Mouse (Mus musculus): ENCODE results near the gene Psmb8.
"Not testable (repeated sequence)": the region's sequence is repeated elsewhere in the genome, so short reads cannot be mapped to it uniquely, and the experiment has no call there.

Gene Psmb8

DNA sequence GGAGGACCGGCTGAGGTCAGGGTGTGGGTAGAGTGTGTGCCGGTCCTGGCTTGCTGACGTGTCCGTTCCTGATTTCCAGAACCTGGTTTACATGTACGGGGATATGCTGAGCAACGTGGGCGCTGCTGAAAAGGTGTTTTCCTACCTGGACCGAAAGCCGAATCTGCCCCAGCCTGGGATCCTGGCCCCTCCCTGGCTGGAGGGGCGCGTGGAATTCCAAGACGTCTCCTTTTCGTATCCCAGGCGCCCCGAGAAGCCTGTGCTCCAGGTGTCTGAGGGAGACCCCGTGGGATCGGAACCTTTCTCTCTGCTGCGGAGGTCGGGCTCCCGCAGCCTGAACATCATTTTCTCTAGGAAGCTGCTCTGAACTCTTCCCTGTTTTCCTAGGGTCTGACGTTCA lies 16.4 kb downstream of the Psmb8 start:
- DNase-seq, result peak in 1 of 2 experiments; percentile 33

DNA sequence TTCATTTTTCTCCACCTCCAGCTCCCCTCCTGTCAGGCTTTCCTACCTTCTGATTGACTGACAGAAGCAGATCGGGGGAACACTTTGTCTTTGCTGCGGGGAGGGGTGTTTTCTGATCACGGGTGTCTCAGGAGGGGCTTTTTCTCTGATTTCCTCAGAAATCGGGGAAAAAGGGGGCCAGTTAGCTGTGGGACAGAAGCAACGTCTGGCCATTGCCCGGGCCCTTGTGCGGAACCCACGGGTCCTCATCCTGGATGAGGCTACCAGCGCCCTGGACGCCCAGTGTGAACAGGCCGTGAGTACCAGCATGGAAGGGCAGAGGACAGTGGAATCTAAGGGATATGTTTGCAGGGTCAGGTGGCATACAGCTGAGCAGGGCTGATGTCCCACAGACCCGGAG lies 17.7 kb downstream of the Psmb8 start:
- peak in 1 of 2 experiments; percentile 30 for DNase-seq

DNA sequence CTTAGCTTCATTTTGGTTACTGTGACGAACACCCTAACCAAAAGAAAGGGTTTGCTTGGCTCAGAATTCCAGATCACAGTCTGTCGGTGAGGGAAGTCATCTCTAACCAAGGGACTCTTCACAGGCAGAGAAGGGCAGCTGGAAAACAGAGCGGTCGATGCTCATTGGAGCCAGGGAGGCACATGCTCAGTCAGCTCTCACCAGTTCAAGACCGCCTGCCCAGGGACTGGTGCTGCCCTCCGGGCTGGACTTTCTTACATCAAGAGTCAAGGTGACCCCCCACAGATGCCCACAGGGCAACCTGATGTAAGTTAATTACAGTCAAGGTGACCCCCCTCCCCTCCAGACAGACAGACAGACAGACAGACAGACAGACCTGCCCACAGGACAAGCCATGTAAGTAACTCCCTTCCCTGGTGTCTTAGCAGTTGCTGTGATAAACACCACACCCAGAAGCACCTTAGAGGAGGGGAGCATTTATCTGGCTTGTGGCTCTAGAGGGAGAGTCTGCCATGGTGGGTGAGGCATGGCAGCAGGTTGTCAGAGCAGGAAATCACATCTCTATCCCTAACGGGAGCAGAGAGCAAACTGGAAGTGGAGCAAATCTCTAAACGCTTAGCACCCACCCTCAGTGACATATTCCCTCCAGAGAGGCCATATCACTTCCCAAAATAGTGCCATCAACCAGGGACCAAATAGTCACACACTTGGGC lies 19.9 kb downstream of the Psmb8 start:
- DNase-seq, result peak in 1 of 2 experiments; percentile 24

DNA sequence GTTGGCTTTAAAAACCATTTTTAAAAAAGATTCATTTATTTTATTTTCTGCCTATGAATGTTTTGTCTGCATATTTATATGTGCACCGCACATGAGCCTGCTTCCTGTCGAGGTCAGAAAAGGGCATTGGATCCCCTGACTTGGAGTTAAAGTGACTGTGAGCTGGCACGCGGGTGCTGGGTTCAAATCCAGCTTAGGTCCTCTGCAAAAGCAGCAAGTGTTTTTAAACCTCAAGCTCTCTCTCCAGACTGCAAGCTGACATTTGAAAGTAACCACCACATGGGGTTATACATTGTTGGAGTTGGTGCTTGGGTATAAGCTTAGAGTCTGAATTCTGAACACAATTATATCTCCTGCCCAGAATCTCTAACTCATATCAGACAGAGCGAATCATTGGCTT lies 20.5 kb downstream of the Psmb8 start:
- peak in 1 of 2 experiments; percentile 13 for DNase-seq

DNA sequence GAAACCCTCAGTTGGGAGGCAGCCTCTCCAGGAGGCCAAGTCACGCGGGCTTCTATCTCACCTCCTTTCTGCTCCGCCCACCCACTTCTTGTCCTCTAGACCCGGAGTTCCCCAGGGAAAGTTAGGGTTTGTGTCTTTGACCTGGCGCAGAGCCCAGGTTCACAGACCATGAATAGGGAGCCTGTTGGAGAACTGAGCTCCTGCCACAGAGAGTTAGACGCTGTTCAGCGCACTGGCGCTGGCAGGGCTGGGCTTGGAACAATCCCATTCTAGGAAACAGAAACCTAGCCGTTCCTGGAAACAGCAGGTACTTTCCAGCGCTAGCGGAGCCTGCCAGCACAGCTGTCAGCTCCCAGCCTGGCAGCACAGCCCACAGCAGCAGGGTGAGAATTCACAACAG lies 21.2 kb downstream of the Psmb8 start:
- peak; percentile 87 to 93 for DNase-seq

DNA sequence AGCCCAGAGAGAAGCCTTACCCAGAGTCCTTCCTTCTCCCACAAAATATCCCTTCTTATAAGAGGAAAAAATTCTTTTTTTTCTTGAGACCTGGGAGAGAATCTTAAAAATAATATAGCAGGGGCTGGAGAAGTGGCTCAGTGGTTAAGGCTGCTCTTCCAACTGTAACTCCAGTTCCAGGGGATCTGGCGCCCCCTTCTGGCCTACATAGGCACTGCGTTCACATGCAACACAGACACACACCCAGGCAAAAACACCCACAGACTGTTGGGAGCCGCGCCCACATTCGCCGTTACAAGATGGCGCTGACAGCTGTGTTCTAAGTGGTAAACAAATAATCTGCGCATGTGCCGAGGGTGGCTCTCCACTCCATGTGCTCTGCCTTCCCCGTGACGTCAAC lies 21.6 kb downstream of the Psmb8 start:
- peak; percentile 70 to 80 for DNase-seq

DNA sequence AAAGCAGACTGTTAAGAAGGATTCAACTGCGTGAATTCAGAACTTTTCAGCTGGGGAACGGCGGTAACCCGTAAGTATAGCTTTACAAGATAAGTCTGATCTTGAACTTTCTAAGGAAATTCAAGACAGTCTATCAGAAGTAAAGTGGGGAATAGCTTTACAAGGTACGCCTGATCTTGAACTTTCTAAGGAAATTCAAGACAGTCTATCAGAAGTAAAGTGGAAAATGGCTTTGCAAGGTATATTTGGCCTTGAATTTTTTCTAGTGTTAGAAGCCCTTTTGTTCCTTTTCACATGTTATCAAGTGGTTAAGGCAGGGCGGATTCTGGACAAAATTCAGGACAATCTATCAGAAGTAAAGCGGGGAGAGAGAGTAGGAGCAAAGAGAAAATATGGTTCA lies 22.3 kb downstream of the Psmb8 start:
- DNase-seq, result not testable (repeated sequence)

DNA sequence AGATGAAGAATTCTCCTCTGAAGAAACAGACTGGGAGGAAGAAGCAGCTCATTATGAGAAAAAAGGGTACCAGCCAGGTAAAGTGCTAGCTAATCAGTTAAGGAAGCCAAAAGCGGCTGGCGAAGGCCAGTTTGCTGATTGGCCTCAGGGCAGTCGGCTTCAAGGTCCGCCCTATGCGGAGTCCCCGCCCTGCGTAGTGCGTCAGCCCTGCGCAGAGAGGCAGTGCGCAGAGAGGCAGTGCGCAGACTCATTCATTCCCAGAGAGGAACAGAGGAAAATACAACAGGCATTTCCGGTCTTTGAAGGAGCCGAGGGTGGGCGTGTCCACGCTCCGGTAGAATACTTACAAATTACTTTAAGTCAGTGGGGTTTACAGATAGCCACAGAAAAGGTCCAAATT lies 22.9 kb downstream of the Psmb8 start:
- DNase-seq, result not testable (repeated sequence)

DNA sequence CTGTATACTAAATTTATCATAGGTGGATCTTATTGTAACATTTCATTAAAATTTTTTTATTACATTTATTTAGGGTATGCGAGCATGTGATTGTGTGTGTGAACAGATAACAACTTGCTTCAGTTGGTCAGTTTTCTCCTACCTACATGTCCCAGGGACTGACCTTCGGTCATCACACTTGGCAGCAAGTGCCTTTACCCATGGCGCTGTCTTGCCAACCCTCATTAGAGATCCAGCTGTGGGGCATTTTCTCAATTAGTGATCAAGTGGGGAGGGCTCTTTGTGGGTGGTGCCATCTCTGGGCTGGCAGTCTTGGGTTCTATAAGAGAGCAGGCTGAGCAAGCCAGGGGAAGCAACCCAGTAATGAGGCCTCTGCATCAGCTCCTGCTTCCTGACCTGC lies 27.3 kb downstream of the Psmb8 start:
- peak in 1 of 2 experiments; percentile 36 for DNase-seq

DNA sequence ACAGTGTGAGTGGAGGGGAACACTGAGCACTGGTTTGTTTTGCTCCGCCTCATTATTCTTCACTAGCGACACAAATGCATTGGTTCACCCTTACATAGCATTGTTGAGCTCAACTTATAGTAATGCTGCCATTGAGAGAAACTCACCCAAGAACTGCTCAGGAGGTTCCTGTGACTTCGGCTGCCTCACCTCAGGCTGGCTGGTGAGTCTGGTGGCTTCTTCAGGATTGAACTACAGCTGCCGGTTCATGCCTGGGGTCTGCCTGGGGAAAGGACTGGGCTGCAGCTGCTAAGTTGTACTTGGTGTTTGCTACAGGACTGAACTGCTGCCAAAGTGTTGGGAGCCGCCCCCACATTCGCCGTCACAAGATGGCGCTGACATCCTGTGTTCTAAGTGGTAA lies 27.9 kb downstream of the Psmb8 start:
- no peak for DNase-seq

DNA sequence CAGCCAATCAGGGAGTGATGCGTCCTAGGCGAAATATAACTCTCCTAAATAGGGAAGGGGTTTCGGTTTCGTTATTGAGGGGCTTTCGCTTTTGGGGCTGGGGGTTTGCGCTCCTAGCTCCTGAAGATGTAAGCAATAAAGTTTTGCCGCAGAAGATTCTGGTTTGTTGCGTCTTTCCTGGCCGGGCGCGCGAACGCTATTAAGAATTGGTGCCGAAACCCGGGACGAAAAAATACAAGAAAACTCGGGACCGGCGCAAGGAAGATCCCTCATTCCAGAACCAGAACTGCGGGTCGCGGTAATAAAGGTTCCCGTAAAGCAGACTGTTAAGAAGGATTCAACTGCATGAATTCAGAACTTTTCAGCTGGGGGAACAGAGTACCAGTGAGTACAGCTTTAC lies 28.4 kb downstream of the Psmb8 start:
- DNase-seq, result not testable (repeated sequence)

DNA sequence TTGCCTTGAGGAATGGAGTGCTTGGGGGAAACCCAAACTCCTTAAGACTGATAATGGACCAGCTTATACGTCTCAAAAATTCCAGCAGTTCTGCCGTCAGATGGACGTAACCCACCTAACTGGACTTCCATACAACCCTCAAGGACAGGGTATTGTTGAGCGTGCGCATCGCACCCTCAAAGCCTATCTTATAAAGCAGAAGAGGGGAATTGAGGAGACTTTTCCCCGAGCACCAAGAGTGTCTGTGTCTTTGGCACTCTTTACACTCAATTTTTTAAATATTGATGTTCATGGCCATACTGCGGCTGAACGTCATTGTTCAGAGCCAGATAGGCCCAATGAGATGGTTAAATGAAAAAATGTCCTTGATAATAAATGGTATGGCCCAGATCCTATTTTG lies 33.5 kb downstream of the Psmb8 start:
- DNase-seq, result not testable (repeated sequence)

DNA sequence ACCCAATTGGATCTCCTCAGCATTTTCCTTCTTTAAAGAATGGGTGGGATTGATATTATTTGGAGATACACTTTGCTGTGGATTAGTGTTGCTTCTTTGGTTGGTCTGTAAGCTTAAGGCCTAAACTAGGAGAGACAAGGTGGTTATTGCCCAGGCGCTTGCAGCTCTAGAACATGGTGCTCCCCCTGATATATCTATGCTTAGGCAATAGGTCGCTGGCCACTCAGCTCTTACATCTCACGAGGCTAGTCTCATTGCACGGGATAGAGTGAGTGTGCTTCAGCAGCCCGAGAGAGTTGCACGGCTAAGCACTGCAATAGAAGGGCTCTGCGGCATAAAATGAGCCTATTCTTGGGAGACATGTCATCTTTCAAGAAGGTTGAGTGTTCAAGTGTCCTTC lies 34.5 kb downstream of the Psmb8 start:
- not testable (repeated sequence) for DNase-seq

DNA sequence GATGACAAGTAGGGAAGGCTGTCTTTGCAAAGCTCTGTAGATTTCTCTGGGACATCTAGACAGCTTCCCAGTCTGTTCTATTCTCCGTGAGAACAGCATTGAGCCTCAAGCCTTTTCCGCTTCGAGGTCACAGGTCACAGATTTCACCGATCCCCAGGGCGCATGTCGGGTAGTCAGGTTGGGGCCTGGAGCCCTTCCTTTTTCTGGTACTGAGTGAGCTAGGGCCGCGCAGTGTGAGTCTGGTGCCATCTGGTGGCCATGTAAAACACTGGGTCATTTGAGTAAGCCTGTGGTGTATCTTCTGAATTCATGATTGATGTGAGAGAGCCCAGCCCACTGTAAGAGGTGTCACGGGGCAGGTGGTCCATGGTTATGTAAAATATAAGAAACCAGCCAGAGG lies 37.4 kb downstream of the Psmb8 start:
- DNase-seq, result peak; percentile 84 to 86

DNA sequence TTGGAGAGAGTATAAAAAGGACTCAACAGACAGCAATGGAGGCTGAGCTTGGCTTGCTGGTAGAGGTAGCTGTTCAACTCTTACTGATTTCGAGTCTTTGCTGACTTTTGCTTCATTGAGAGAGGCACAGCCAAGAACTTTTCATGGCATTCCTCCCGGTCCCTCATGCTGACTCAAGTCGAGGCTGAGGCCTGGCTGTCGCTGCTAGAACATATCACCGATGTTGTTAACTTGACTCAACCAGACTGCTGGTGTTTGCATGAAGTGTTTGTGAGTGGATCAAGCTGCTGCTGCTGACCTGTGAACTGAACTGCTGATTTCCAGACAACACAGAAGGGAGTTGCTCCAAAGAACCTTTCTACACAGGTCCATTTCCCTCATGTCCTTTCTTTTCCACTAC lies 39.2 kb downstream of the Psmb8 start:
- no peak for DNase-seq

DNA sequence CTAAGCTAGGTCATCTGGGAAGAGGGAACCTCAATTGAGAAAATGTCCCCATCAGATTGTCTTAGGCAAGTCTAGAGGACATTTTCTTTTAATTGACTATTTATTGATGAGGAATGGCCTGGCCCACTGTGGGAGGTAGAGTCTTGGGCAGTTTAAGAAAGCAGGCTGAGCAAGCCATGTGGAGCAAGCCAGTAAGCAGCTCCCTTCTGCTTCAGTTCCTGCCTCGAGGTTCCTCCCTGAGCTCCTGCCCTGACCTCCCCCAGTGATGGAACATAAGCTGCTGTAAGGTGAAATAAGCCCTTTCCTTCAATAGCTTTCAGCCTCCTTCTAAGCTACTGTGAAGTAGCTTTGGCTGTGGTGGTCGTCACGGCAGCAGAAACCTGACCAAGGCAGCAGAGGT lies 40.2 kb downstream of the Psmb8 start:
- DNase-seq, result no peak

DNA sequence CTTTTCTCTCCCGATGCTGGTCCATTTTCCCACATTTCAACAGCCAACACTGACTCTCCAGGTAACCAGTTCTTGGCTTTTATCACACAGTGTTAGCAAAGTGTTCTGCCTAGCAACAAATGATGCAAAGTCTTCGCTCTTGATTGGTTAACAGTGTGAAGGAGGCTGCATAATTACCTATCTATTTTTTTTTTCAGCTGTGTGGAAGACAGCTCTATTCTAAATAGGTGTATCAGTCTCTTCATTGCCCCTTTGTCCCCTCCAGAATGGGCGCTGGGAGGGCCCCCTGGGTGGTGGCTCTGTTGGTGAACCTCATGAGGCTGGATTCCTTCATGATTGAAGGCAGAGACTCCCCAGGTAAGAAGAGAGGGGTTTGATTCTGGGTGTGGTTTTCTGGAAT lies 41.2 kb downstream of the Psmb8 start, which contains the start of gene H2-Ob:
H2-Ob (plus strand) TSS at position 198 of the 400 bp plus-strand sequence.
- DNase-seq, result peak in 1 of 2 experiments; percentile 67

DNA sequence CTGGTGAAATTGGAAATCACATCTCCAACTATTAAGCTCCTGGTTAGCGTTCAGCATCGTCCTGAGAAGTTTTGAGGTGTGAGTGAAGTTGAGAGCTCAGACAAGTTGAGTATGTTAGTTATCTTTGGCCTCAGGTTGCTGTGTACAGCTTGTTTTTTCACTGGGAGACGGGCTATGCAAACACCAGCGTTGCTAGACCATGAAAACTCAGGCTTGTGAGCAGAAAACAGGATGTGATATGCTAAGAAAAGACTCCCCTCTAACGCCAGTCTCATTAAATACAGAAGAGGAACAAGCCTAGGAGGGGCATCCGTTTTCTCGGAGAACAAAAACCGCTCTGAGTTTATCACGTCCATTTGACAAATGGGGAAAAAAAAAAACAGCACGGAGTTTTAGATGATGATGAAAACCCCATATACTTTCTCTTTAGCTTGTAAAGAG lies 42.1 kb downstream of the Psmb8 start:
- no peak for DNase-seq

DNA sequence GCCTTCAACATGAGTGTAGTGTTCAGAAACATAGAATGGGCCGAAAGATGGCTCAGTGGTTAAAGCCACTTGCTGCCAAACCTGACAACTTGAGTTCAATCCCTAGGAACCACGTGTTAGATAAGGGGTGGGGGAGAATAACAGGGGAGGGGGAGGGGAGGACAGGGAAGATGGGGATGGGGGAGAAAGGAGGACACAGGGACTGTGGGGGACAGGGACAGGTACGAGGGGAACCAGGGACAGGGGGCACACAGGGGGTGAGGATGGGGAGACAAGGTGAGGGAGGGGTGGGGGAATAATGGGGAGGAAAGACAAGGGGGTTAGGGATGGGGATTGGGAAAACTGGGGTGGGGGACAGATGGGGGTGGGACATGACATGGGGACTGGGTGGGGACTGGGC lies 42.8 kb downstream of the Psmb8 start:
- no peak for DNase-seq

DNA sequence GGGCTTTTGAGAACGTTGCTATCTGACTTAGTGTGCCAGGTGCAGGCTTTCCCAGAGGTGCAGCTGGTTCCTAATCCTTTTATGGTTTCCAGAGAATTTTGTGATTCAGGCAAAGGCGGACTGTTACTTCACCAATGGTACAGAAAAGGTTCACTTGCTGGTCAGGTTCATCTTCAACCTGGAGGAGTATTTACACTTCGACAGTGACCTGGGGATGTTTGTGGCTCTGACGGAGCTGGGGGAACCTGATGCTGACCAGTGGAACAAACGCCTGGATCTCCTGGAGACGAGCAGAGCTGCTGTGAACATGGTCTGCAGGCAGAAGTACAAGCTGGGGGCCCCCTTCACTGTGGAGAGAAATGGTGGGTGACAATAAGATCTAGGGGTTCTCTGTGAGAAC lies 43.4 kb downstream of the Psmb8 start:
- DNase-seq, result no peak

DNA sequence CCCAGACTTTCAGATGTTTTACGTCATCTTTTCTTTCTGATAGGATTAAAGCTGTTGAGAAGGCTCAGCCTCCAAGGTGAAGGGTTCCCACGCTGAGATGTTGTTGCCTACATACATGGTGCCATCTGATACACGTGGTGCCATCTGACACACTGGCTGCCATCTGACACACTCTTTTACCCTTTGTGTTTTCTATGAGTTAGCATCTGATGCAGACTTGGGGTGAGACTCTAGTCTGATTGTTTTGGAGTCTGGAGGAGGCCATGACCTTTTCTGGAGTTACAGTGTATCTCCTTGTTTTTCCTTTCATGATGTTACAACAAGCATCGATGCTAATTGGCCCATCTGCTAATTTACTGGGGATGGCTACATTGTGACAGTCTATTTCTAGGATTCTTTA lies 47.1 kb downstream of the Psmb8 start:
- DNase-seq, result no peak

DNA sequence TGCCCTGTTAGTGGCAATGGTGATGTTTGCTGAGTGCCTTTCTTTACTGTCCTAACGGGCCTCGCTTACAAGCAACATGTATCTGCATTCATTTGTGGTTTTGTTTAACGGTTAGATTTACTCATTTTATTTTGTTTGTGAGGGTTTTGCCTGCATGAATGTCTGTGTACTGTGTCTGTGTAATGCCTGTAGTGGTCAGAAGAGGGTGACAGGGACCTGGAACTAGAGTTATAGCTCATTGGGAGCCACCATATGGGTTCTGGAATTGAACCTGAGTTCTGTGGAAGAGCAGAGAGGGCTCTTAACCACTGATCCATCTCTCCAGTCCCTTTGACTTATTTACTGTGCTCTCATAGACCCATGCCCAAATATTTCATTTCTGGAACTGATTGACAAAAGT lies 49.5 kb downstream of the Psmb8 start:
- DNase-seq, result no peak

DNA sequence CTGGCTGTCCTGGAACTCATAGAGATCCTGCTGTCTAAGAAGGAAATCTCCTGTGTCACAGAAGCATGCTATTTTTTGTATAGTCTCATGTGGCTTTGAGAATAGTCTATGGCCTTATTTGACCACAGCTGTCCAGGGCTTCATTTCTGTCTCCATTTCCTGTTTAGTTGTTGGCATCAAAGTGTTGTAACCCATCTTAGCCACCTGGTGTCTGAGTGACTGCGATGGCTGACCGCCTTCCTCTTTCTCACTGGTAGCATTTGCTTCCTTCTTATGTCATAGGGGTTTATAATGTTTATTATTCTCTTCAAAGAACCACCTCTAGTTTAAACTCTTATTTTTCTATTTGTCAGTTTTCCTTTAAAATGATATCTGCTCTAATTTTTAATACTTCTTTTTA lies 51.2 kb downstream of the Psmb8 start:
- no peak for DNase-seq

DNA sequence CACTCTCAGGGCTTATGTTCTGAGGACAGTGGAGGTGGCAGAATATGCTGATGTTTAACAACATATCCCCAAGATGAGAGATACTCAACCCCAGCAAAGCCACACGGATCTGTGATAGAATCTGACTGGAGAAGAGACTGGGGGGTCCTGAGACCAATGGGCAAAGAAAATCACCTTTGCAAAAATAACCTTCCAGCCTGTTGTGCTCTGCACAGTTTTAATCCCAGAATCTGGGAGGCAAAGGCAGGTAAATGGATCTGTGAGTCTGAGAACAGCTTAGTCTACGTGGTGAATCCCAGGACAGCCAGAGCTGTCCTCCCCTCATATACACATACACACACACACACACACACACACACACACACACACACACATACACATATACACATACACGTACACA lies 51.8 kb downstream of the Psmb8 start:
- DNase-seq, result no peak

DNA sequence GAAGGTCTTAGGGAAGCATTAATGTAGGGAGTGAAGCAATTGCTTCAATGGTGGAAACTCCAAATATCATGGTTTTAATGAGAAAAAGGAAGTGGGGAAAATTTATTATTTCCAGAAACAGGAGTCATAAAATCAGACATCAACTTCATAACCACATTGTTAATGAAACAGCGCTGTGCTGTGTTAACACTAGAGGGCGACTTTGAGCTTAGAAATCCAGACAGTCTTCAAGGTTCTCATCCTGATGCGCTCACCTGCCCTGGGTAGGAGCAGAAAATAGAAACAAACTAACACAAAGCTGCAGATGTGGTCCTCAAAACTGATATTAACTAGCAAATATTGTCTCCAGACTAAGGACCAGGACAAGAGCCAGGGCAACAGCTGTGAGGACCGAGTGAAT lies 52.4 kb downstream of the Psmb8 start:
- peak in 1 of 2 experiments; percentile 69 for DNase-seq
